Mouse (Mus musculus) lung, adult 18-20 months (tissue): Measurements from ENCODE around the gene Parp14.
"Not testable (repeated sequence)": the region's sequence is repeated elsewhere in the genome, so short reads cannot be mapped to it uniquely, and the experiment has no call there.

Experiments
- DNase-seq, 2 experiments: peaks; one replicate each; pipeline ENCODE4 v3.0.0; 2022; ENCODE audit warnings: mixed read lengths in 2 of 2

The Parp14 gene

DNA sequence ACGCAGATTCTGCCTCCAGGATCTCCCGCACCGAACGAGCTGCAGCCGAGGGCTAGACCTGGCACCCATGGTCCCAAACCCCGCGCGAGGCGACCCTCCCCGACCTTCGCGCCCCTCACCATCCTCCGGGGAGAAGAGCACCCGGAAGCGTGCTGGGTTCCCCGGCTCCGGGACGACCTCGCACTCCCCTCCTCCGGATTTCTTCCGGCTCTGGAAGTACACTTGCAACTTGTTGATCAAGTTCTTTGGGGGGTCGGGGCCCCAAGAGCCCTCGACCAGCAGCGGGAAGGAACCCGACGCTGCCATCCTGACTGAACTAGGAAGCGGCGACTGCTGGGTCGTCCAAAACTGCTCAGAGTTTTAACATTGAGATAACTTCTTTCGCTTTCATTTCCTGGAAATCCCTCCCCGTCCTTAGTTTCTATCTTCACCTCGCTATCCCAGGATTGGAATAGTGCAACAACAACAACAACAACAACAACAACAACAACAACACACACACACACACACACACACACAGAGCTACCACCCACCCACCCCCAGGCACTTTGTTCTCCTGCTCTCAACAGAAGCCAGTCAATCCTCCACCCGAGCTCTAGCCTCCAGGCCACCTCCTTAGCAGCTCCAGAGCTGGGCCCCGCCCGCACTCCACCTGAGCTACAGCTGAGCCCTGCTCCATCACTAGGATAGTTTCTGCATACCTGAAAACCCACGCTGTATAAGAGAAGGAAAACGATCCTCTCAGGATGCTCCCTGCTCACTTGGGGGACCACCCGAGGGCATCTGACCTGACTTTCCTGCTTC is at the start of gene Parp14:
Parp14 (minus strand) TSS at position 497 of the 804 bp plus-strand sequence.
- DNase-seq = peak; percentile 62 to 64

DNA sequence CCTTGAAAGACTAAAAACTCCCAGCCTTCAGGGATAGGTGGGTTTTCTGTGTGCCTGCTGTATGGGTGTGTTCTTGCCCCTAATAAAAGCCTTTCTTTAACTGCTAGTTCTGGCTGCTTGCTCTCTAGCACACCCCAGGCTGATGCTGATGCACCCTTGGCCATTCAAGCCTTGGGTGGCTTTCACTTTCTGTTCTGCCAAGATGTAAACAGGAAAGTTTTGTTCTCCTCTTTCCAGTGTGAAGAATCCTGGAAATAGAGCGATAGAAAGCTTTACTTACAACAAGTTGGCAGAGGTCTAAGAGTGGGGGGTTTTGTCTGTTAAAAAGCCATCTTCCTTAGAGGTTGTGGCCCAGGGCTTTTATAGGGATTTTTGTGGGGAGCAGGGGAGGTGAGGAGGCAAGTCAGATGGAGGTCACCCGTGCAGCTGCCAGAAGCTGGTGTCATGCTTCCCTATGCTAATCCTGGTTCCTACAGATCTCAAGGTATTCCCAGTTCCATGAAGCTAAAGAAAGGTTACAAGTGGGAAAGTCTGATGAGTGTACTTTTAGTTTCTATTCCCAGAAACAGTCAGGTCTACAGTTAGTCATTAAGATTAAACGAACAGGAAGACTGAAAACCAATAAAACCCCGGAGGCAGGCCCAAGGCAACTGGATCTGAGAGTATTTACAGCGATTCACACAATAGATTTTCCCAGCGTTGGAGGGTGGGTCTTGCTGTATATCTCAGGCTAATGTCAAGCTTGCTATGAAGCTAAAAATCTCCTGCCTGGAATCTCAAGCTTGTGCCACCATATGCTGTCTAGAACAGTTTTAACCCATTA is 47.6 kb upstream of the Parp14 start:
- DNase-seq = peak in 1 of 2 experiments; percentile 26

DNA sequence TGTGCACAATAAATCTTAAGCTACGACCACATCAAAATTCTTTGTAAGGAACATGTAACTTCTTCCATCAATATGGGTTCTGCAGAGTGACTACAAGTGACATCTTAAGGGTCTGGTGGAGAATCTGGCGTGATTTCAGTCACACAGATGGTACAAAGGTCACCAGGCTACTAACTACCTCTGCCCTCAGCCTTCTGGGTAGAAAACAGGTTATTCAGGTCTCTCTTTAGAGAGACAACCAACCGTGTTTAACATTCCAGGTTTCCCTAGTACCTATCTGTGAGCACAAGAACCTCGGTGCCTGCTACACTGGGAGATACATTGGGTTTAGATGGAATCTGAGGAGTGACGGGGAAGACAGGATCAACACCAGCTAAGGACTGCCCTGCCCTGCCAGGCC is 43.0 kb upstream of the Parp14 start:
- DNase-seq = no peak

DNA sequence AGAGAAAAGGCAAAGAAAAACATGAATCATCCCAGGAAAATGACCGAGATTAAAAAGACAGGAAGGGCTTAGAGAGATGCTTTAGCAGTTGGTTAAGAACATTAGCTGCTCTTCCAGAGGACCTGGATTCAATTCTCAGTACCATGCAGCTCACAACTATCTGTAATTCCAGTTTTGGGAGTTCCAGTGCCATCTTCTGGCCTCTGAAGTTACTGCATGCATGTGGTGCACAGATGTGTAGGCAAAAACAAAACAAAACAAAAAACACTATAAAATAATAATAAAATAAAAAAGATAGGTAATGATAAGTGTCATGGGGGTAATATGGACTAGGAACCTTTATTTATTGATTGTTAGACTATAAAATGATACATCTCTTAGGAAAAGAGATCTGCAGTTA is 42.2 kb upstream of the Parp14 start:
- no peak for DNase-seq

DNA sequence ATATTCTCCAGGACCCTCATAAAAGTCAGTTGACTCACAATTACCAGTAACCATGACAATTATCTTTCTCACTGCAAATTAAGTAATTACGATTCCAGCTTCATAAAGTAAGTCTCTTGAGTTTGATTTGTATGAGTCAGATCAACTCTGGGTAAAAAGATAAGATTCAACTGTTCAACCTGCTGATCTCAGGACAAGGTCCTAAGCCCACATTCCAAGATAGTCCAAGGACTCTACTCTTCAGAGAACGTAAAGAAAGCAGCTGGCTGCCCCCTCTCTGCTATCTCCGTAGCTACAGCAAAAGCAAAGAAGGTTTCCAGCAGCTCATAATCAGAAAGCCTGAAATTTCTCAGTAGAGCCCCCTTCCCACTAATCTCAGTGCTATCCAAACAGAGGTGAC is 40.1 kb upstream of the Parp14 start:
- DNase-seq = no peak

DNA sequence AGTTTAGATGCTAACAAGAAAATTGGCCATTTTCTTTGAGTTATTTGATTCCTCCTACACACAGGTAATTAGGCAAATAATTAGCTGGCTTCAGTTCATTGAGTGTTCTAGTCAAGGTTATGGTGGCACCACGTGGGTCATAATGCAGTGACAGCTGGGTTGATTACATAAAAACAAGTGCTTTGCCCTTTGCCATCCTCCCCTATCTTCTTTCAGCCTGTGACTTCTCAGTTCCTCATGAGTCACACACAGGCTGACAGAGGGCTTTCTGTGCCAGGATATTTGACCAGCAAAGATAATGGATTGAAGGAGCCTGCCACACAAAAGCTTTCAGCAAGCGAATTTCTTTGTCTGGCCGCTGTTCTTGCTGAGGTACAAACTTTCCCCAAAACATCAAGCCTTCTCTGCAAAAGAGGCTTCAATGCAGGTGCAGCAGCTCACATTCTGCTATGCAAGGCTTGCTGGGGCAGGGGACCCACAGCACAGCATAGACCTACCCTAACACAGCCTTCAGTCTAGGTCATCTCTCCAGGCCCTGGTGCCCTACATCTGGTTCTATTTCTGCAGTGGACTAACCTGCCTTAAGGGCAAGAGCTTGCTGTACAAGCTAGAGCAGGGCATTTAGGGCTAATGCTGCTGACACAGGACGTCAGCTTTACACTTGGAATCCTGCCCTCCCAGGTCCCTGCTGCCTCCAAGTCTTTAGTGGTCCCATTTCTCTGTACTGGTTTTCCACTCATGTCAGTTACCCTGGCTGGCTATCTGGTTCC is 36.3 kb upstream of the Parp14 start:
- no peak for DNase-seq

DNA sequence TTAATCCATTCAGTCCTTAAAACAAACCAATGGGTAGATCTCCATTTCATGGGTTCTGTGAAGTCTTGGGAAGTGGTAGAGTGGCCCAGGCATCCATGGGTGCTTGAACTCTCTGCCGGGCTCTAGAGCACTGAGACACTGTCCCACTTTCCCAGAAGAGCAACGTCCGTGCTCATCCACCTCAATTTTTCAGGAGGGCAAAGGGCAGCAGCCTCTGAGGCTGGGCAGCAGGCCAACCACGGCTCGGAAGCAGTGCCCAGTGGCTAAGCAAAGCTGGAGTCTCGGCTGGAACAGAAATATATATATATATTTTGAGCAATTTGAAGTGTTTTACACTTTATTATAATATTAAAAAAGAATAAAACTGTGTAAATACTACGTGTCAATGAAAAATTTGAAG is 35.5 kb upstream of the Parp14 start:
- no peak for DNase-seq

DNA sequence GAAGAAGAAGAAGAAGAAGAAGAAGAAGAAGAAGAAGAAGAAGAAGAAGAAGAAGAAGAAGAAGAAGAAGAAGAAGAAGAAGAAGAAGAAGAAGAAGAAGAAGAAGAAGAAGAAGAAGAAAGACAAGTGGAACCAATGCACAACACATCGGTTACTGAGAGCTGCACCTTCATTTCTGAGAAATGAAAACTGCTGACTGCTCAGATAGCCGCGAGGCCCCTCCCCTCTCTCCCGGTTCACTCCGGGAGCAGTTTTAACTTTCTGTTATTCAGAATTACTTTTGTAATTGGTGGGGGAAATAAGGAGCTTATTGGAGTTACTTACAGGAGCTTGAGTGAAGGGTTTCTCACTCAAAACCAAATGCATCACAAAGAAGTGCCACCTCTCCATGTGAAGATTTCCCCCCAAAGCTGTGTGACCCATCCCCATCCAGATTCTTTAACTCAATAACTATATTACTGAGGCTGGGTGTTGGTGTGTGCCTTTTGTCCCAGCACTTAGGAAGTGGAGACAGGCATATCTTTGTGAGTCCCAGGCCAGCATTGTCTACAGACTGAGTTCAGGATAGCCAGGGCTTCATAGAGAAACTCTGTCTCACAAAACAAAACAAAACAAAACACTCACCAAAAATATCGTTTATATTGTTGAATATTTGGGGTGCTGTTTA is 34.6 kb upstream of the Parp14 start:
- DNase-seq = no peak

DNA sequence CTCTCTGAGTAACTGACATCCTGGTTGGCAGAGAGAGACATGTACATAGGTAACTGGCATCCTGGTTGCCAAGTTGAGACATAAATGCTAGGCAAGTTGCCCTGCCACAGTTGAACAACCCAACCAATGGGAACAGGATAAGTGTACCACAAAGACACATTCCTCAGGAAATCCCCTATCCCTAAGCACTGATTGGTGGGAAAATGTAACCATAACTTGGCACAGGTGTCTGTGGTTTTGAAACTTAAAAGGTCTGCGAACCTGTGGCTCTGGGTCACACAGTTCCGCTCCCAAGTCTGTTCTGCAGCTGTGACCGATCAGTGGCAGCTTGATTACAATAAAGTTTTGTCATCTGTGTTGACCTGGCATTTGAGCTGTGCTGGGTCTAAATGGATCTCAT is 34.0 kb upstream of the Parp14 start:
- DNase-seq = no peak

DNA sequence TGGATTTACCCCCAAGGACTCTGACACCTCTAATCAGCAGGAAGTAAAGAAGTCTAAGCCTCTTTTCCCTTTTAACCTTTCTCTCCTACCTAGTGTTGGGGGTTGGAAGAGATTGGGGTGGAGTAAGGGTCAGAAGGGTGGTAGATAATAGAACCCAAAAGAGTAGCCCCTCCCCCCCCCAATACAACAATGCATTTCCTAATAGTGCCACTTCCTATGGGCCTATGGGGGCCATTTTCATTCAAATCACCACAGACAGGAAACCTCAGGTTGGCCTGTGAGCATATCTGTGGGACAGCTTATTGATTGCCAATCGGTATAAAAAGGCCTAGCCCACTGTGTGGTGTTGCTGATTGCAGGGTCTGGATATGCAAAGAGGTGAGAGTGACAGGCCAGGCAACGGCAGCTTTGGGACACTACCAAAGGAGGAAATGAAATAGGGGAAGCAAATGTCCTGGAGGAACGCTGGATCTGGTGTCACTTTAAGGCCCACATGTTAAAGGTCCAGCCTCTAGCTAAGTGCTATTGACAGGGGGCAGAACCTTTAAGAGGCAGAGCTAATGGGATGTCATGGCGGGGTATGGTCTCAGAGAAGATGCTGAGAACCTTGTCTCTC is 32.9 kb upstream of the Parp14 start:
- no peak for DNase-seq

DNA sequence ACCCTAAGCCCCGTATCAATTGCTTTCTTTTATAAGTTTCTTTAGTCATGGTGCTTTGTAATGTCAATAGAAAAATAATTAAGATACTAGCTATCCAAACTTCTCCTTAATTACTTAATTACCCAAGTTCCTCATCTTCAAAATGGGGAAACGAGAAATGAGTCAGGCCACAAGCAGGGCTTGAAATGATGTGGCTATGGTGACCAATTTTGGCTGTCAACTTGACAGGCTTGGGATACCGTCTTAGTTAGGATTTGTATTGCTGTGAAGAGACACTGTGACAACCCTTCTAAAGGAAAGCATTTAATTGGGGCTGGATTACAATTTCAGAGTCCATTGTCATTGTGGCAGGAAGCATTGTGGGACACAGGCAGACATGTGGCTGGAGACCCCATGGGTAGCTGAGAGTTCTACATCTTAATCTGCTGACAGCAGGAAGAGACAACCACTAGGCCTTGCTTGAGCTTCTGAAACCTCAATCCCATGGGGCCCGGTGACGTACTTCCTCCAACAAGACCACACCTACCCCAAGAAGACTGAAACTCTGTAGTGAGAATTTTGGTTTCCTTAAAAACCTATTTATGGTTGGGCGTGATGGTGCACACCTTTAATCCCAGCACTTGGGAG is 31.8 kb upstream of the Parp14 start:
- DNase-seq = no peak

DNA sequence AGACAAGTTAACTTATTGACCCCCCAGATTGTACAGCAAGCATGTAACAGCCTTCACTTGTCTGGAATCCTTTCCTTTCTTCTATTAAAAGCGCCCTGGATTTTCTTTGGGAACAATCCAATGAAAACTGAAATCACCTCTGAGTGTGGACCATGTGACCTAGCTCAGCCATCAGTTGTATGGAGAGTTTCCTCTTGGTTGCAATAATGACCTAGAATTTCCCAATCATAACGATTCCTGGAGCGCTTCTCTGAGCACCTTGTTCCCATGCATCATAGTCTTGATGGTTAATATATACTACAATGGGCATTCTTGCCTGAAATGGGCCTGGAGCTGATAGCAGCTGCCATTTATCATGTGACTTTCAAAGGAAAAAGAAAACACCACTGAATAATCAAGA is 29.2 kb upstream of the Parp14 start:
- DNase-seq = no peak

DNA sequence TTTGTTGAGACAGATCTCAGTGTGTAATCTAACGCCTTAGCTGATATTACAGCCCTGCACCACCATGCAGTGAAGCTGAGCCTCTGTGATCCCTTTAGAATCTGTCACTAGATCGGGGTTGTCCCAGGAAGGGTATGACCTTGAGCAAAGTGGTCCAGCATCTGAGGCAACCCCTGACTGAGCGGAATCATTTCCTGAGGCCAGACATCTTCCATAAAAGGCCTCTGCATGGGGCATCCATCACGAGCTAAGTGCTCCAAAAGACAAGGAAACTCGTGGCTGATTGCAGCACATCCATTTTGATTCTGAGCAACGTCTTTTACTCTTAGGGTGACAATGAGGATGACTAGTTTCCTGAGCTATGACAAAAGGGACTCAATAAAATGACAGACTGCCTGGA is 23.7 kb upstream of the Parp14 start:
- DNase-seq = no peak

DNA sequence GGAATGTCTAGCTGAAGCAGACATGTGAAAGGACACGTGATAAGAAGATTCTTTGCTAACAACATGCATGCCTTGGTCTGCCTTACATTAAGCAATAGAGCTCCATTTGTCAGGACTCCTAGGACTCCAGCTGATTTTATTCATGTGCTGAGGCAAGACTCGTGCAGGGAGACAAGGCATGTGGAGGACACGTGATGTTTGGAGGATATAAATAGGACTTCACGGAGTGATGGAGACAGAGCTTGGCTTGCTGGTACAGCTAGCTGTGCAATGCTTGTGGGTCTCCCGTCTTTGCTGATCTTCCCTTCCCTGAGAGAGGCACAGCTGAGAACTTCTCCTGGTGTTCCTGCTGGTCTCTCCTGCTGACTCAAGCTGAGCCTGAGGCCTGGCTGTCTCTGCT is 20.3 kb upstream of the Parp14 start:
- DNase-seq = not testable (repeated sequence)

DNA sequence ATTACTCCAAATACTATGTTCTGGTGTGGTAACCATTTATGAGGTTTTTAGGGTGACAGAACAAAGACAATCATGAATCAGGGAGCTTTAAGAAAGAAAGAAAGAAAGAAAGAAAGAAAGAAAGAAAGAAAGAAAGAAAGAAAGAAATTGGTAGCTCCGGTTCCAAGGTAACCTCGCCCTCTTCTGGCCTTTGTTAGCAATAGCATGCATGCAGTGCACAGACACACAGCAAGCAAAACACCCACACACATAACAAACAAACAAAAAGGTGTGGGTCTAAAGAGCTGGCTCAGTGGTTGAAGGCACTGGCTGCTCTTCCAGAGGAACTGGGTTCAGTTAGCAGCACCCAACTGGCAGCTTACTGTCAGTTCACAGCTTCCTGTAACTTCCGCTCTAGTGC is 19.3 kb upstream of the Parp14 start:
- DNase-seq = no peak

DNA sequence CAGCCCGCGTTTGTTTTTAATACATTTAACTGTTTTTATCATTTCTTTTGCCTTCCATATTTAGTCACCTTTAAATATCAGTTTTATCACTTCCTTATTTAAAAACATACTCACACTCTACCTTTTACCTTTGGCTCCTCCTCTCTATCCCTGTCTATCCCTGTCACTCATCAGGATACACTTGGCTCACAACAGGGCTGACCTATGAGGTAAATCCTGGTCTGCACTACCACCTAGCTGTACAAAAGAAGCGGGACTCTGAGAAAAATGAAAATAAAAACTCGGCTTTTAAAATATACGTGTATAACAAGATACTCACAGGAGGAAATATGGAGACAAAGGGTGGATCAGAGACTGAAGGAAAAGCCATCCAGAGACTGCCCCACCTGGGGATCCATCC is 17.6 kb upstream of the Parp14 start:
- no peak for DNase-seq

DNA sequence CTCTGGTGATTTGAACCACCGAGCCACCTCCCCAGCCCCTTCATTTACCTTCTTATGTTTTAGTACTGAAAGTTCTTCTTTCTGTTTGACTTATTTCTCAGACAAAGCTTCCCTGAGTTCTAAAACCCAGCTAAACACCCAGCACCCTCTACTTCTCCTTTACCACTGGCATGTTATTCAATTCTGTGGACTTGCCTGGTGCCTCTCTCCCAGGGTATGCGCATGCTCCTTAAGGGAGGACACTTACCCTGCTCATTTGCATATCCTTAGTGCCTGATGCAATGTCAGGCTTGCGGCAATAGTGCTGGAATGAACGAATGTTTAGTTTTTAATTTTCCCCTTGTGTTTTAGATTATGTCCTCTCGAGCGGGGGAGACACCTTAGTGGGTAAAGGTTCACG is 16.8 kb upstream of the Parp14 start:
- peak; percentile 12 to 26 for DNase-seq

DNA sequence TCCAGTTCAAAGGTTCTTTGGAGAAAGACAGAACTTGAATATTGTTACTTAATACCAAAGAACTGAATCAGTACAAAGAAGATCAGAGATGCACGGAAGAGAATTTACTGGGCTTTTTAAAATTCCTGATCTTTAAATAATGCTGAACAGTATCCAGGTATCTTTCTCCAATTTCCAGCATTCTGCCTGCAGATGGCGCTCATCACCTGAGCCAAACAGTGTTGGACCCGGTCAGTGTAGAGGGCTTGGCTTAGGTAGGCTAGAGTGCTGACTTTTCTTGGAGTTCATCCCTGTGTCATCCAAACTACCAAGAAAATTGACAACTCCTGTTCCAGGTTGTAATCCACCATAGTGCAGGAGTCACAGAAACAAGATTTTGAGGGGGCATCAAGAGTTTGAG is 3.1 kb upstream of the Parp14 start:
- DNase-seq = peak; percentile 66 to 74

DNA sequence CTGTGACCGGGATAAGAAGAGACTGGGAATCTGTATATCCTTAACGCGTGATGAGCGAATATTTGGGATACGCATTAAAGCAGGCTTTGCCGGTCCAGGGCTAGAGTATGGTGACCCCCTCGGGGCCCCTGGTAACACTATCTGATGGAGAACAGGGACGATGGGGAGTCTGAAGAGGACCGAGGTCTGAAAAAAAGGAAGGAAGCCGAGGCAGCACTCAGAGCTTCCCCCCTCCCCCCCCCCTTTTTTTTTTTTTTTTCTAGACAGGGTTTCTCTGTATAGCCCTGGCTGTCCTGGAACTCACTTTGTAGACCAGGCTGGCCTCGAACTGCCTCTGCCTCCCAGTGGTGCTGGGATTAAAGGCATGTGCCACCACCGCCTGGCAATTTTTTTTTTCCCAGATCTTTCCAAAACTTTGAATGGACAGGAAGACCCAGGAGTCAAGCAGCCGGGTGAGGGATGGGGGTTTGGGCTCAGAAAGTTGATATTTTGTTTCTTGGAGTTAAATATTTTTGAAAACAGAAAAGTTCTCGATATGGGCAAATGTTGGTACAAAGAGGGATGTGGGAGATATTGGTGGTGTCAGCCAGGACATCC is 1.2 kb upstream of the Parp14 start:
- DNase-seq = no peak

DNA sequence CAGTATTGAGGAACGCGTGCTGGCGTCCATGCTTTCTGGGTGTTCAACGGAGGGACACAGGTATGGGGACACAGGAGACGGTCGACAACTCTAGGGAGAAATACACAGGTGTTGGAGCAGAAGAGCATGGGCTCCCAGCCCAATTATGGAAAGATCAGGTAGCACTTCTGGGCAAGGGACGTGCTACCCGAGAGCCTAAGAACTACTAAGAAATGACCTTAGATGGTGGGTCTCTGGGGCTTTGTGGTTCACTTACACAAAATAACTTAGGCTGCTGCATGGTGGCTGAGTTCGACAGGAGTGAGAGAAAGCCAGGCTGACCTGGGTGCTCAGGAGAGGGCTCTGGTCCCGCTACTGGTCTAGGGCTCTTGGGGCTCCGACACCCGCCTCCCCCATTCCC is 554 bp upstream of the Parp14 start:
- DNase-seq = peak in 1 of 2 experiments; percentile 11

DNA sequence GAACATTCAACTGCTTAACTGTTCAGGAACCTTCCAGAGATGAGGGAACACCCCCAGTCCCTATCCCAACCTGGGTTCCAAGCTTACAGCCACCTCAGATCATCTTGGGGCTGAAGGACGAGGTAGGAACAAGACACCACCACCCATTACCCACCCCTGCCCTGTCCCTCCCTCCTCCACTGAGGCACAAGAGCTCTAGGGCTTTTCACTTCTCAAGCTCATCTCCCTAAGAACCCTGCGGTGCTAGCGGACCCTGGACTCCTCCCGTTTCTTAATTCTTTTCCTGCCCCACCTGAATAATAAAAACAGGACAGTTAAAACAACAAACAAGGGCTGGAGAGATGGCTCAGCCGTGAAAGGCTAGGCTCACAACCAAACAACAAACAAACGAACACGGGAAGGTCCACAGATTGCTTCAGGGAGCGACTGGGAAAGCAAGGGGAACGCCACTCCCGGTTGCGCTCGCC is 730 bp downstream of the Parp14 start:
- peak in 1 of 2 experiments; percentile 10 for DNase-seq
